Mouse (Mus musculus): ENCODE measurements around the gene Tmem30a.

DNA sequence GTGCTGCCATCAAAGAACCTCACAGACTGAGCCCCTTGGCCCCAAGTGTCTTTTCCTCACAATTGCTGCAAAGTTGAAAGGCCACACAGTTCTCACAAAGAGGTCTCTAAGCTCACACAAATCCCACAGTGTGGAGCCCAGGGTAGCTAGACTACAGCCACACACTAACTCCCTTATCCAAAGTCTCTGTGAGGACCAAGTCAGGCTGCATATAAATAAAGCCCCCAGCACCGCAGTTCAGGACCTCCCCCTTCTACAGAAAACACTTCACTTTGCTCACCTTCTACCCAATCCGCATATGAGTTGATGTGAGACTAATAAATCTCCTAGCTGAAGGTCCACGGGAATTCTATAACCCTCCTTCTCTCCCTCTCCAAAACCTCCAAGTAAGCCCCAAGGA, 8.9 kb downstream of the Tmem30a start:
- TF ChIP-seq POLR2A (IDR thresholded peaks at IDR 0.05; ENCODE audit: borderline replicate concordance, insufficient read depth, low read length): no peak
- TF ChIP-seq CTCF (IDR thresholded peaks at IDR 0.05; ENCODE audit: borderline replicate concordance, insufficient read depth, low read depth, low read length): no peak

All from cerebellum, adult 2 months (tissue).